Mouse (Mus musculus) thymus, adult 18-20 months (tissue): Measurements from ENCODE around the gene Oaz3.

Experiments used
- DNase-seq, 2 experiments: peaks; one replicate each; pipeline ENCODE4 v3.0.0; 2022; ENCODE audit warnings: mixed read lengths in 2 of 2

Gene Oaz3

DNA sequence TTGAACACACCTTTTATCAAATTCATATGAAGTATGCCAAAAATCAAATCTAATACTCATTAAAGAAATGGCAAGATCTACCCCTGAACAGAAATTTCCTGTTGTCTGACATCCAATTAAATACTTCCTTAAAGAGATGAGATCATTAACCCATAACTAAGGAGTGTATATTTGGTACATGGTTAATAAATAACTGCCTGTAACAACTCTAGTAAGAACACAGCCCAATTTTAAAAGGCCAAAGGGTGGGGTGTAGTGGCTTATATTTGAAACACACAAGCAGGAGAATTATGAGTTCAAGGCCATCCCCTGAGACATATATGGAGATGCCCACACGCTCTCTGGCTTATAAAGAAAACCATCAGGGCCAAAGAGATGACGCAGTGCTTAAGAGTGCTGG, 5.7 kb upstream of the Oaz3 start:
- DNase-seq, result no peak

DNA sequence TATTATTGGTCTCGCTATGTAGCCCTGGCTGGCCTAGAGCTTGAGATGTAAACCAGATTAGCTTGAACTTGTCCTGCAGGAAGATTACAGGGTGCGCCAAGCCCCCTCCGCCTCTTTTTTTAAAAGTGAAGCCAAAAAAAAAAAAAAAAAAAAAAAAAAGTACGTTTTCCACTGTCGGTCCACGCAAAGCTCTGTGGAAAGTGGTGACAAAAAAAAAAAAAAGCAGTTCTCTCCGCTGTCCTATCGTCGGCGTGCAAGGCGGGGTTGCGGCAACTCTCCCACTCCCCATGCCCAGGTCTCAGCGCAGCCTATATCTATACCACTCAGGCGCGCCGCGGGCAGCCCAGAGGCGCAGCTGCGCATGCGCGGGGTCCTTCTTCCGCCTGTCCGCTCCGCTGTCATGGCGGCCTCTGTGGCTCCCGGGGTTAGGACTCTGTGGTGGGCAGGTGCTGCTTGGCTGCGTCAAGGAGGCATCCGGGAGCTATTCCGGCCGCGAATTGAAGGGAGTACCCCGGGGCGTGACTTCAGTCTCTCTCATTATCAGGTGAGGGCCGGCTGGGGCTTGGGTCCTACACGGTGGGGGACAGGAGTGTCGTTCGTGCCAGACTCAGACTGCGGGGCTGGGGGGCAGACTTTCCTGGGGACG, 641 bp downstream of the Oaz3 start, which contains the start of gene Mrpl9:
Mrpl9 (plus strand) TSS at position 368 of the 646 bp plus-strand sequence.
- peak; percentile 92 for DNase-seq

DNA sequence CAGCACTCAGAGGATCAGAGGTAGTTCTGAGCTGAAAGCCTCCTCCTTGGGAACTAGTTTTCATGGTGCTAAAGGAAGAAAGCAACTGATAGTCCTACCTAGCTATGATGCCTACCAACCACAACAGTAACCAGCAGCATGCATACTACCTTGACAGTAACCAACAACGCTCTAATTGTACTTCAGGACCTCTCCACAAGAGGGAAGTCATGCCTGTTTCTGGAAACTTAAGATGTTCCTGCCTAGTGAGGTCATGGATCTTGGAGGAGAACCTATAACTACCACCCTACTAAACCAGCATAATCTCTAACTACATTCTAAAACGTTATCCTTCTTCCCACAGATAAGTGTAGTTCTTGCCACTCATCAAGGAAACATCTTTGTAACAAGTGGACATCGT, 2.5 kb downstream of the Oaz3 start:
- no peak for DNase-seq

DNA sequence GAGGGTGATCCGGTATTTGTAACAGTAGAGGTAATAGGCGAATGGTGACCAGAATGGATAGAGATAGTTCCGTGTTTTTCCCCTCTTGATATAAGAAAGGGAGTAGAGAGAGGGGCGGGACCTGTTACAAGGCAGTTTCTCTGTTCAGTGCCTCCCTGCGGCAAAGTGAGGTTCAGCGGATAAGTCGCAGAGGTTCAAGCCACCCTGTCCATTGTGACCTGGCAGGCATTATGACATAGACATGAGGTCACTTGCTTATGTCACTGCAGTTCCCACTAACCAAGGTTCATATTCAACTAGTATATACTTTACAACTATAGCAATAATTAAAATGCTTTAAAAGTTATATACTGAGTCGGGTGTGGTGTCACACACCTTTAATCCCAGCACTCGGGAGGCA, 7.3 kb downstream of the Oaz3 start:
- no peak for DNase-seq

DNA sequence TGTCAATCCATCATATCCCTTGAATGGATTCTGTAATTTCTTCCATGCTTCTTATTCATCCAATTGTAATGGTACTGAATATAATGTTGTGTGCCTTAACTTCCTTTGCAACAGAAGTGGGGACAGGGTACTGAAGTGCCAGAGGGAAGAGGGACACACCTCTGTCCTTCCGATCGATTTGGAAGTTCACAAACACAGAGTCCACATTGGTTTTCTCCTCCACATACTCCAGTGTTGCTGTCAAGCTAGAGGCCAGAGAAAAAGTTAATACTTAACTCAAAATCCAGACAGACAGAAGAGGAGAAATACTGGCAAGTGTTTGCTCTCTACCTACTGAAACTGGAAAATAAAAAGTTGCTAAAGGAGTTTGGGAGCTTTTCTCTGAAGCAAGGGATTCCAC, 9.4 kb downstream of the Oaz3 start:
- DNase-seq, result no peak

DNA sequence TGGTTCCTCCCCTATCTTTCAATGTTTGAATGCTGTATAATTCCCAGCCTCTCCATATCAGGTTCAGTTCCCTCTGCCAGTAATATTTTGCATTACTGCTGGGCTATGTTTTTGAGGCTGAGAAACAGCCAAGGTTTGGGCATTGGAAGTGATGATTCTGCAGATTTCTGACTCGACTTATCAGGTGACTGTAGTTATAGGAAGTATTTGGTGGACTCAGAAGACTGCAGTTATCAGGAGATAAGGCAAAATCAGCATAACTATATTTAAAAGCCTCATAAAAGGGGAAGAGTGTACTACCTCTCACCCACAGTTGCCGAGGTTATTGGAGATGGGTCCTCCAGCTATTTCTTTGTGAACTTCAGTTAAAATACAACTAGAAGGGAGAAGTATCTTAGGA, 12.7 kb downstream of the Oaz3 start:
- DNase-seq, result no peak

DNA sequence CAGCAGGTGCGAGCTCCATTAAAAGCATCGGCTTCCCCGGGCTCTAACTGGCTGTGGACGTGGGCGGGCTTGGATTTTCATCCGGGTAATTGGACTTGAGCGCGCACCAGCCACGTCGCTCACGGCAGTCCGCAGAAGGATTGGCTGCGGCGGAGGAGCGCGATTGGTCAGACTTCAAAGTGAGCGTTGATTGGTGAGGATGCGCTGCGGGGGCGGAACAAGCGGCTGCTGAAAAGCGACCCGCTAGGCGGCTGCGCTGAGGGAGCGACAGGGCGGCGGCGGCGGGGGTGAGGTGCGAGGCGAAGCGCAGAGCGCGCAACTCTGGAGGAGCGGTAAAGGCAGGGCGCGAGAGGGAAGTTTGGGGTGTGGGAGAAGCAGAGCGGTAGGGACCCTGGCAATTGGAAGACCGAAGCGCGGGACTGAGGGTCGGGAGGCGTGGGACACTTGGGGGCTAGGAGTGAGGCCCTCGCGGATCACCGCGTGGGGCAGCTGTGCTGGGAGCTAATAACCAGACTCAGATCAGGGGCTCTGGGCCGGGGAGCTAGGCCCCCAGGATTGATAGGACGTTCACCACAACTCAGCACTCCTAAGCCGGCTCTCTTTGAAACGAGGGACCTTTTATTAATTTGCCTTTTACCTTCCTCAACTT, 30.6 kb downstream of the Oaz3 start, which contains the start of gene Tdrkh:
Tdrkh (plus strand) TSS at position 243 of the 649 bp plus-strand sequence.
- DNase-seq, result peak; percentile 96 to 97

DNA sequence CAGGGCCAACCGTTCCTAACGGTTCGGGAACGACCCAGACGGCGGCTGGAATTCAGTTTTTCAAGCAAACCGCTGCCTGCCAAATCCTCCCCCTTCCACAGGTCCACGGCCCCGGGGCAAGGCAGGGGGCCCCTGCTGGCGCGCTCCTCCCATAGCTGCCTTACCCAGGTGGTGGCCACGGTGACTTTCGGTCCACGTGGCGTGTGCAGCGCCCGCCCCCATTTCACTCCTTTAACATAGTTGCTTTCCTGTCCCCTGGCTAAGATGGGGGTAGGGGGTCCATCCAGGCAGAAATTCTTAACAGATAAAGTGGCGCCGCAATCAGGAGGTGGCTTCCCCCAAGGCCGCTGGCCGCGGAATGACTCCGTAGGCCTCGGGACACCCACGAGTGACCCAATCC, 31.2 kb downstream of the Oaz3 start:
- DNase-seq, result no peak

DNA sequence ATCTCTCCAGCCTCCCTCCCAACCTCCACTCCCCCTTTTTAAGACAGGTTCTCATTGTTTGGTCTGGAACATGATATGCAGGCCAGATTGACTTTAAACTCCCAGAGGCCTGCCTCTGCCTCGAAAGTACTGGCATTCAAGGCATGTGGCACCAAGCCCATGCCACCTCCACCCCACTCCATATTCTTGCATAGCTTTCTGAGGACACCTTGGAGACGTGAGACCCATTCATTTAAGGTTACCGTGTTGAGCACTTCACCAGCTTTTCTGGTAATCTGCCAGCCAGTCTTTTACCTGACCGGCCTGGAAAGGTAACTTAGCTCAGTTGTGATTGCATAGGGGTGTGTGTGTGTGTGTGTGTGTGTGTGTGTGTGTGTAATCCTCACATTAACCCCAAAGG, 38.2 kb downstream of the Oaz3 start:
- DNase-seq, result no peak

DNA sequence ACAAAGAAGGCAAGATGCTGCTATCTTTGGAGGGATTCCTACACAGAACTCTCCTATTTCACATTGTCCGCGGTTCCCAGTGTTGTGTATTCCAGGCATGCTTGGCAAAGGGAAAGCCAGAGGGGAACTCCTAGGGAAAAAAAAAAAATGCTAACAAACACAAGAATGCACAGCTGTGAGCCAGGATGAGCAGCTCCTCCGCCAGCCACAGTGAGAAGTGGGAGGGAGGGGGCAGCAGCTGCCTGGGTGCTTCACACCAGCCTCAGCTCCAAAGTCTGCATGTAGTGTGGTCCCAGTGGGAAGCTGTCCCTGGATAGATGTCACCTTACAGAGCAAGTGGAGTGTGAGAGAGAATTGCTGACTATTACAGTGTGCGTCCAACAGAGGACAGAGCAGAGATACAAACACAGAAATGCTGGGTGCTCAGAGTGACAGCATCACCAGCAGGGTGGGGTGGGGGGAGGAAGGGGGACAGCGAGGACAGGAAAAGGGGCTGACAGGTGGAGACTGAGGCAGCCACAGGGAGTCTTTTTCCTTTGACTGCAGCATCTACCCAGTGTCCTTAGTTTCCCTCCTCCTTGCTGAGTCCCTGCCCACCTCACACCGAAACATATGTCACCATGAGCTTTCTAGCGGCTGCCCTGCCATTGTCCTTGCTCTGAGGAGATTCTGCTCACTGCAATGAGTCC, 39.2 kb downstream of the Oaz3 start:
- DNase-seq, result no peak

DNA sequence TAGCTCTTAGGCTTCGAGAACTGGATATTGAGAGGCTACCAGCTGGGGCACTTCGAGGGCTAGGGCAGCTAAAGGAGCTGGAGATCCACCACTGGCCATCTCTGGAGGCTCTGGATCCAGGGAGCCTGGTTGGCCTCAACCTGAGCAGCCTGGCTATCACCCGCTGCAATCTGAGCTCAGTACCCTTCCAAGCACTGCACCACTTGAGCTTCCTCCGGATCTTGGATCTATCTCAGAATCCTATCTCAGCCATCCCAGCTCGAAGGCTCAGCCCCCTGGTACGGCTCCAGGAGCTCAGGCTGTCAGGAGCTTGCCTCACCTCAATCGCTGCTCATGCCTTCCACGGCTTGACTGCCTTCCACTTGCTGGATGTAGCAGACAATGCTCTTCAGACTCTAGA, 41.3 kb downstream of the Oaz3 start:
- no peak for DNase-seq

DNA sequence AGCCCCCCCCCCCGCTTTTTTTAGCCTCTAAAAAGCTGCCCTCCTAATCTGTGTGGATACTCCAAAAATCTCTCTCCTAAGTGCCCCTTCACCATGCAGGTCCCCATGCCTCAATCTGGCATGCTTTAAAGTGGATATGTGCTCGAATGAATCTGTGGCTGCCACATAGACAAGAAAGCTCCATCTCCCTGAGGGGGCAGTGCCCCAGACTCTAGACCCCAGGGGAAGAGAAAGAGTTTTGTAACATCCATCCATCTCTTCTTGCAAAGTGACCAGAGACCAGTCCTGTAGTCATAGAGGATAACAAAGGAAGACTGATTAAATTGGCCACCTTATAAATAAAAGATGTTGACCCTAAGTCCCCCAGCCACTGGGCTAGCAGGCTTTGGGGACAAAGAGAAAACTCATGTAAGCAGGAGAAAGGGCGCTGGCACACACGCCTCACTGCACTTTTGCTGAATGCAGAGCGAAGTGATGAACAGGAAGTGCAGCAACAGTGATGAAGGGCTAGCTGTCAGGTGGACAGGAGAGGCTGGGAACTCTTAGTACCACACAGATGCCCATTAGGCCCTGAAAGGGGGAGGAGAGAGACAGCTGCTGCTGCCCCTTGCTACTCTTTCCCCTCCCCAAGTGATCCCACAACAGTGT, 43.9 kb downstream of the Oaz3 start:
- no peak for DNase-seq

DNA sequence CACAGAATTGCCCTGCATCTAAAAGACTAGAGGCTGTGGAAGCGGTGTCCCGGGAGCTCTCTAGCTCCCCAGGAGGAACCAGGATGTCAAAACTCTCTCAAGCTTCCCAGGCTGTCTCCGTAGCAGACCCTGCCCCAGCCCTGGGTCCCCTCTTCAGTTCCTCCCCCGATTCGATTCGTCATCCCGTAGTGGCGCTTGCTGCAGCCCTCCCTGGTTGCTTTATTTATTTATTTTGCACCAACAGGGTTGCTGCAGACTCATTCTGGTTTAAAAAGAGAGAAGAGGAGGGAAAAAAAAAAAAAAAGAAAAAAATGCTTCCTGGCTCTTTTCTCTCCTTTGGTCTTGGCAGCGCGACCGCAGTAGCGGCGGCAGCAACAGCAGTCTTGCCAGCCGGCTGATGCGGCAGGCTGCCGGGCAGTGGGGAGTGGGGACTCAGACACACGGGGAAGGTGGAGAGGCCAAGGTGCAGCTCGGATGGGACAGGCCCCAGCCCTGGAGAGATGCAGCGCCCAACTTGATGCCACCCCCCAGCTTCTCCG, 44.7 kb downstream of the Oaz3 start:
- peak; percentile 31 to 52 for DNase-seq

DNA sequence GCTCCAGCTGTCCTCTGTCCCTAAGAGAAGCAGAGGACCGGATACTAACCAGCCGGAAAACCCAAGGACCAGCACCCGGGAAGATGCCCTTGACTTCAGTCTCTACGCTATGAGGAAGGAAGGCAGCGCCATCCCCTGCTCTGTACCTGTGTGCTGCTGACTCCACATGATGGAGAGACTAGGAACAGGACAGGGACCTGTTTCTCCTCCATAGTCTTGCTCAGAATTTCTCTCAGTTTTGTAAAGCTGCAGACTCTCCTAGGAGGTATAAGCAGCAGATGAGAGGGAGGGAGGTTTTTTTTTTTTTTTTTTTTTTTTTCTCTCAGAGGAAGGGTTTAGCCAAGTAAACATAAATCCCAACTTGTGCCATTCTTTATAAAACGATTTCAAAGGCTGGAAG, 45.5 kb downstream of the Oaz3 start, which contains the start of gene Lingo4:
Lingo4 (plus strand) TSS at position 301 of the 400 bp plus-strand sequence.
- peak in 1 of 2 experiments; percentile 14 for DNase-seq

DNA sequence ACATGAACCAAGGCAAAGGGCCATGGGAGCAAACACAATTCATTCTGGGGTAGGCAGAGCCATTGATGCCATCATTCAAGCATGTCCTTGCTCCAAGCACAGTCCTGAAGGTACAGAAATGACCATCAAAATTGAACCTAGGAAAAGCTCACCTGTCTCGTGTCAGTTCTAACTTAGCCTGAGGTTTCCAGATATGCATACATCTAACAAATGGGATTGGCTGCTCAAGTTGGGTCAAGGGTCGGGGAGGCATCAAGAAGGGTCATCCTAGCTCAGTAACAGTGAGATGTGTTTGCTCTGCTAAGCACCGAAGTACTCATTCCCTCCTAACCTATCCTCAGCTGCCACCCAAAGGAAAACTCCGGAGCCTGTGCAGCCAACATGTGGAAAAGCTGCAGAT, 46.9 kb downstream of the Oaz3 start:
- DNase-seq, result no peak

DNA sequence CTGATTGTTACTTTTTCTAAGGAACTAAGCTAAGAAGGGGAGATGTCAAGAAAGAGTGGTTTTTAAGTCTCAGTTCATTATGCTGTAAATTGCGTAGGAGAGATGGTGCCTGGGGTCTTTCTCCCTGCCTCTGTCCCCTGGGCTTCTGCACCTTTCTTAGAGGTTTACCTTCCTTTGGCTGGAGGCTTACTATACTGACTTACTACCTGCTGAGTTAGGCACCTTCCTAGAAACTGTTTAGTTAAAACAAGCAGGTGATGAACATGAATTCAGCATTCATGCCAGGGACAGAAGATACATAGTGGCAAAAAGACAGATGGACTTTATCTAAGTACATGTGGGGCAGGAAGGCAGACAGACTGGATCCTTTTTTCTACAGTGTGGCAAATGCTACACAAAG, 47.4 kb downstream of the Oaz3 start:
- no peak for DNase-seq

DNA sequence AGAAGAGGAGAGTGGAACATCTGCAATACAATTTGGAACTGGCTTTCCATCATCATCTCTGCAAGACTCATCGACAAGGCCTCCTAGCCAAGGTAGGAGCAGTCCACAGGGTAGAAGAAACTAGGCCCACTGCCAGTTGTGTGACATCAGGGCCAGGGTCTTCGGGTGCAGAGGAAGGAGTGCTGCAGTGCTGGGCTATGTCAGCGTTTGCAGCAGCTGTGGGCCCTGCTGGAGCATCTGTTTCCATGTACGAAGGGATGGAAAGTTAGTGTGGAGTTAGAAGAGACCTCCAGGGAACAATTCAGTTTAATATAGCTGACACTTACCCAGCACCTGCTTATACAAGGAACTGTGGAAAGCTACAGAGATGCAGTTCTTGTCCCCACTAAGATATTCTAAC, 50.7 kb downstream of the Oaz3 start:
- DNase-seq, result no peak

DNA sequence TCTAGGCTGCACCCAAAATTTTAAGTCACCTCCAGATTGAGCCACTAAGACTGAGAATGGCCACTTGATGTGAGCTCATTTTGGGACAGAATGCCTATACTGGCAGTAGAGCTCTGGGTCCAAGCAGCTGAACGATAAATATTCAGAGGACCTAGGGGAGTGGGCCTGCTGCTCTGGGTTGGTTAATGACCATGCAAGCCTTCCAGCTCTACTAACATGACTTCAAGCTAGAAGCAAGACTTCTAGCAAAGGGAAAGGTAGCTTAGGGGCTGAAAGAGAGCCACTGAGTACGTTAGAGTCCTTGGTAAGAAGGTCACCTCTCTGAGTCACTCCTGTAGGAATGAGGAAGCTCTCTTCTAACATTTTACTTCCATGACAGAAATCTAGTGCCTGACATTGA, 51.6 kb downstream of the Oaz3 start:
- DNase-seq, result no peak

DNA sequence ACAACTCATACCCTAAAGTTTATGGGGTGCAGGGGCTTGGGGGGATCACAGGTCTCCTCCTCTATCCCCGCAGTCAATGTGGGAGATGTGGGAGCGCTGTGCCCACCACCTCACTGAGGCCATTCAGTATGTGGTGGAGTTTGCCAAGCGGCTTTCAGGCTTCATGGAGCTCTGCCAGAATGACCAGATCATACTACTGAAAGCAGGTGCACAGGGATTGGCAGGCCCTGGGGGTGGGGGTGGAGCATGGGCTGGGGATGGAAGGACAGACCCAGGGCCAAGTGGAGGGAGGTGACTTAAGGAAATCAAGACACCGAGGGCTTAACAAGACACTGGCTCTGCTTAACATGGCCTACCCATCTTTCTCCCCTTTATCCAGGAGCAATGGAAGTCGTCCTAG, 52.7 kb downstream of the Oaz3 start:
- DNase-seq, result no peak

DNA sequence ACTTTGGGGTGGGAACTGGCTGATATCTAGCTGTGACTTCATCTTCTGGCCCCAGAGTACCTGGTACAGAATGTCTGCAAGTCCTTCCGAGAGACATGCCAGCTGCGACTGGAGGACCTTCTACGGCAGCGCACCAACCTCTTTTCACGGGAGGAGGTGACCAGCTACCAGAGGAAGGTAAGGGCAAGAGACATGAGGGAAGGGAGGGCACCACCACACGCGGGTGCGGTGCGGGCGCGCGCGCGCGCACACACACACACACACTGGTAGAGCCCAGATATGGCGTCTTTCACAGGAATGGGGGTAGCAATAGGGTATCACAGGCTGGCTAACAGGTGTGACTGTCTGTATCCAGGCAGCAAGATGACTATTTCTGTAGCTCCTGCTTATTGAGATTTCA, 54.3 kb downstream of the Oaz3 start:
- DNase-seq, result no peak

DNA sequence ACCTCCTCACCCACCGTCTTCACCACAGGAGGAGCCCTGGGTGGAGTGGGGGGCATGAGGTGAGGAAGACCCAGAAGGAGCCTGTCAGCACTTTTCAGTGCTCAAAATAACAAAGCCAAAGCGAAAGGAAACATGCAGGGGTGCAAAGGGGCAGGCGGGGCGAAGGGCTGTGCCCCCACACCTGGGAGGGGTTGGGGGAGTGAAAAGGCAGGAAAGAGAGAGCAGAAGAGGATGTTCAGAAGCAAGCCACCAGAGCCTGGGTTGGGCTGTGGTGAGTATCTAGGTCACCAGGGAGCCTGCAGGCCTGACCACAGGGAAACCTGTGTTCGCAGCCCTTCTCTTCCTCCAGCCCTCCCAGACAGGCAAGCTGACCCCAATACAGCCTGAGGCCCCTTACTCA, 55.7 kb downstream of the Oaz3 start:
- peak; percentile 87 to 92 for DNase-seq

DNA sequence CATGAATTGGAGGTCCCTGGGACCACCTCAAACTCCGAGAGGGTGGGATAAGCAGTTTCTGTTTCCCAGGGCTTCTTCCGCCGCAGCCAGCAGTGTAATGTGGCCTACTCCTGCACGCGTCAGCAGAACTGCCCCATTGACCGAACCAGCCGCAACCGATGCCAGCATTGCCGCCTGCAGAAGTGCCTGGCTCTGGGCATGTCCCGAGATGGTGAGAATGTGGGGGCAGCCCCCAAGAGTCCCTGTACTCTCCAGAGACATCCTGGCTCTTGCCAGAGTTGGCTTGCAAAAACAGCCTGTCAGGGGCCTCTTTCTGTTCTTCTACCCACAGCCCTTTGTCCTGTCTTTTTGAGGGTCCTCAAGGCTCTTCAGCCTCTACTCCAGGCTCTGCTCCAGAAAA, 56.3 kb downstream of the Oaz3 start:
- no peak for DNase-seq

DNA sequence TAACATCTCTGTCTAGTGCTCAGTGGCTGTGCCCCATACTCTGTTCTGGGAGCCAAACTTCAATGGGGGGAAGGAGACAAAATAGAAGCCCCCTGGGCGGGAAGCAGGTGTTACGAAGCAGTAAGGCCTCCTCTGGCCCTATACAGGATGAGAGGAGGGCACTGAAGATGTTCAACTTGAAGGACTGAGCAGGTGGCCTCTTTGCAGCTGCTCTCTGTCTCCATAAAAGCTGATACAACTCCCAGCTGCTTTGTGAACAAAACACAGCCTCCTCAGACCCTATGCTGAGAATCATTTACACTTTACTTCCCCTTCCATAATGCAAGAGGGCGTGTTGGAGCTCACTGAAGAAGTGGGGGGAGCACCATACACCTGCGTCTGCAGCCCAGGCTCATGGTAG, 57.0 kb downstream of the Oaz3 start:
- peak; percentile 66 to 83 for DNase-seq
